Mouse (Mus musculus): ENCODE measurements around the gene S100a9.
A peak's percentile ranks its signal among the peaks of the same experiment; 100 is the strongest.

The S100a9 gene

DNA sequence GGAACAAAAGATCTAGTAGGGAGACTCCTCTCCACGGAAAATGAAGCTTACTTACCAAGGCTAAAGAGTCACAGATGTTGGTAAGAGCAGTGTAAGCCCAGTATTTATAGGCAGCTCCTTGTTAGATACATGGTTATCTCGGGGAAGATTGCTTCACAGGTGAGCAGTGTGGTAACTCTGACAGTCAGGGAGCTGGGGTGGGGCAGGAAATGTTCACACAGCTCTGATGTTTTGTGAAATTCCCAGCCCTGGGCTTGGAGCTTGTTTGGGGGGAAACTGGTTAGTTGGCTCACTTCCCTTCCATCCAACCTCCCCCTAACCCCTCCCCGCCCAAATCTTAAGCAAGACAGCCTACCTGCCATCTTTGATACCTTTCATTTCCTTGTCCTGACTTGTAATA, at the start of gene S100a9:
S100a9 (minus strand) TSS at position 109 of the 400 bp plus-strand sequence.
- no peak for DNase-seq (ENCODE audit: low read depth)

DNA sequence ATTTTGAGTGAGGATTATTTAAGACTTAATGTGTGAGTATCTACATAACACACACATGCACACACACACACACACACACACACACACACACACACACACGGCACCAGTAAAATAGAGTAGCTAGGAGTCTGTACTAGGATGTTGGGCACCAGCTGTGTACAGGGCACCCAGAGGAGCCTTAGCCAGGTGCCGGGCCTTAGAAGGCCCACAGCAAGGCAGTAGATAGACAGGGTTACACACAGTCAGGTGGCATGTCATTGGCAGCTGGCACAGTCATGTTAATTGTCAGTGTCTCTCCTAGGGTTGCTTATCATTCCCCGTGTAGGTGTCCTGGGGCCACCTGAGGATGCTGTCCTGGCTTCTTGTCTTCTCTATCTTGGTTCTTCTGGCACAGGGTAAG, 31.1 kb upstream of the S100a9 start, which contains the start of gene Pglyrp4:
Pglyrp4 (plus strand) TSS at position 301 of the 400 bp plus-strand sequence.
- DNase-seq (ENCODE audit: low read depth), result no peak

DNA sequence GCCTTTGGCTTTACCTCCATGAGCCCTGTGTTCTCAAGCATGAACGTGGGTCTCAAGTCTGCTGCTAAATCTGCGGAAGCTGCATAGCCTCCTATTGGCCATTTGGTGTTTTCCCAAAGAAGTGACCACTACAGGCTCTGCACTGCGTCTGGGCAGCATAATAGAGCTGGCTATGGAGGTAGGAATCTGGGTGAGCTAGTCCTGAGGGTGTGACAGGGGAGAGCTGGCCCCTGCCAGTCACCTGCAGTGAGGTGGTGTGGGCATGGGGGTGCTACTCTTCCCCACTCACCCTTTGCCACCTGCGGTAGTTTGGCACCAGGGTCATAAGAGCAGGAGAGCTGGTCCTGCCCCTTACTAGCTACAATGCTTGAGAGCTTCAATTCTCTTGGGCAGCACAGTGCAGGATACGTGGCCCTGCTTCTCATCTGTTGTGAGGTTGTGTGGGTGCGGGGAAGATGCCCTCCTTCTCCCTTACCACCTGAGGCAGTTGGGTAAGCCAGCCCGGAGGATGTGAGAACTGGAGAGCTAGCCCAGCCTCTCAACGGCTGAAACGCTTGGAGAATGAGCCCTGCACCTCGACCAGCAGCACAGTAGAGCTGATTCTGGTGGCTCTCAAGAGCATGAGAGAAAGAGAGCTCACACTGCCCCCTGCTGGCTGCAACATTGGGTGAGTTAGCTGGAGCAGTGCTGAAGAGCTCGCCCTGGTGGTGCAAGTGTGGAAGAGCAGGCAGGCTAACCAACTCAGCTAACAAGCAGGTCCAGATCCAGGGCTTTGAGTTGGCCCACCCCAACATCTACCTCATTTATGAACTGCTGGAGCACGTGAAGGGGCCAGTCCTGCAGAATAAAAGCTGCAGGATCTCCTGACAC, 14.3 kb upstream of the S100a9 start:
- peak; percentile 49 for DNase-seq (ENCODE audit: low read depth)

DNA sequence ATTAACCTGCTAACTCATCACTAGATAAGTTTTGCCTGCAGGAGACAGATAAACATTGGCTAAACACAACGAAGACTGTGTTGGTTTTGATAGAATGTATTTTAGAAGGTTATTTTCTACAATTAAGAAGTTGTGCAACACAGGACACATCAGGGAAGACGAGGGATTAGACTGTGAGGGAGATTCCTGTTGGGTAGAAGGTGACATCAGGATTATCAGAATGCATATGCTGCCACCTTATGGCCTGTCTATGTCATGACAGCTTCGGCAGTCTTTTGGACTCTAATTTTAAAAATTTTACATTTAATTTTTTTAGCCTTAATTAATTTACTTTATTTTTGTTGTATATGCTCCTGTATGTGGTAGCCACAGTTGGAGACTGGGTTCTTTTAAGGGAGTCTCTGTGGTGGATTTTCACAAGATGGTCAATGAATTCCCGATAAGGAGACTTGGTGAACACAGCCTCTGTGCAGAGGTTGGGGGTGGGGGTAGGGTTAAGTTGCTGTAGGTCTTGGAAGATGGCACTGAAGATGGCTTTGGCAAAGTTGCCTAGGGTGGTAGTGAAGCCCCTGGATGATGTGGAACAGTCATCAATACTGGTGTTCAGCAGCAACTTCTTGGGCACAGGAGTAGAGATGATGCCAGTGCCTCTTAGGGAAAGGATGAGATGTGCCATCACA, 13.1 kb upstream of the S100a9 start:
- DNase-seq (ENCODE audit: low read depth), result peak; percentile 3

DNA sequence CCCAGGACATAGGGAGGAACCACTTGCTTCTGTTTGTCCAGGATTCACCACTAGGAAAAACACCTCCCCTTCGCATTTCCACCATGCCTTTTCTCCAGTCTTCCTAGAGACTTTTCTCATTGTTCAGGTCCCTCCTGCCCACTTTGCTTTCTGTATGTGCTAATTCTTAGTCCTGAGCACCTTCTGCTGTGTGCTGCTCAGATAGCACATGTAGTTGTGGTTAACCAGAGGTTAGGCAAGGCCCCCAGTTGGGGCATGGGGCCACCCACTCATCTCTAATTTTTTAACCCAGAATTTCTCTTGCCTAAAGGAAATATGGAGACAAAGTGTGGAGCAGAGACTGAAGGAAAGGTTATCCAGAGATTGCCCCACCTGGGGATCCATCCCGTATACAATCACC, 6.7 kb upstream of the S100a9 start:
- DNase-seq (ENCODE audit: low read depth), result no peak

DNA sequence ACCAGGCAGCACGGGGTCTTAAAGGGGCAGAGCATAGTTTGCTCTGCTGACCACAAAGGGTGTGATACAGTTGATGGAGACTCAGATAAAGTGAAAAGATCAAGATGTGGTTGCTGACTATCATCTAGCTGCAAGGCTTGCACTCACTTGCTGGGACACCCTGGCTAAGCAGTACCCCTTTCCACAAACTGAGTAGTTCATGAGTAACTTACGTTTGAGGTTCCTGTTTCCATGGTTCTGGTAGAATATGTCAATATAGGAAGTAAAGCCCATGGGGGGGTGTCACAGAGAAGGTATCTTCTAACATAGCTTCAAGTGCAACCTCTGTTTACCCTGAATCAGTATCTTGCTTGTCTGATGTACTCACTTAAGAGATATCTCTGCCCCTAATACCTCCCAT, 2.0 kb downstream of the S100a9 start:
- DNase-seq (ENCODE audit: low read depth), result no peak

DNA sequence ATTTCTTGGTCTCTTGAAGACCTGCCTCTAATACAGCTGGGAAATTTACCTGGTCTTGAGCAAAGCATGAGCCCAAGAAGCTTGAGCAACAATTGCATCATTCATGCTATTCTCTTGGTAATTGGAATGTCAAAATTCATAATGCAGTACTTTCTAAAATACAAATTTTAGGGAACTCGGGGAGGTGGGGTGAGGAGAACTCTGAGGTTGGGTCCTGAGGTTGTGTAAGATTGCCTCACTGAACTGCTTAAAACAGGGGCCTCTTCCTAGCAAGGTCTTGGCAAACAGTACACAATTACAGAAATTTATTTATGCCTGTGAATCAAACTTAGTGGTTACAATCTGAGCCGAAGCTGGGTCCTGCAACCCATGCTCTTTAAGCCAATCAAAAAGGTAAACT, 8.7 kb downstream of the S100a9 start:
- DNase-seq (ENCODE audit: low read depth), result no peak

DNA sequence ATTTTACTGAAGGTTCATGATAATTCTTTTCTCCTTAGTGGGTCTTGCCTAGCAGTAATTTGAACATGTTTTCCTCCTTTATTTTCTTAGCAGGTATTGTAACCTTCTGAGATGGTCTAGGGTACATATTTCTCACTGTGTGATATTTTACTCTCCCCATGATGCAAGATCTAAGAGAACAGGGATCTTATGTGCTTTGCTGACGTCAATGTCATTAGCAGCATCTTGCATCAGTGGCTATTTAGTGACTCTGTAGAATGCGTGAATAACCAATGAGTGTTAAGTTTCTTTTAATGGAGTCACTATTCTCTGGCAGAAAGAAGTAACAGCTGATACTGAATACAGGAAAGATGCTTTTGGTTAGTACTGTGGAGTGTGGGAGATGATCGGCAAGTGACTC, 11.6 kb downstream of the S100a9 start:
- DNase-seq (ENCODE audit: low read depth), result no peak

DNA sequence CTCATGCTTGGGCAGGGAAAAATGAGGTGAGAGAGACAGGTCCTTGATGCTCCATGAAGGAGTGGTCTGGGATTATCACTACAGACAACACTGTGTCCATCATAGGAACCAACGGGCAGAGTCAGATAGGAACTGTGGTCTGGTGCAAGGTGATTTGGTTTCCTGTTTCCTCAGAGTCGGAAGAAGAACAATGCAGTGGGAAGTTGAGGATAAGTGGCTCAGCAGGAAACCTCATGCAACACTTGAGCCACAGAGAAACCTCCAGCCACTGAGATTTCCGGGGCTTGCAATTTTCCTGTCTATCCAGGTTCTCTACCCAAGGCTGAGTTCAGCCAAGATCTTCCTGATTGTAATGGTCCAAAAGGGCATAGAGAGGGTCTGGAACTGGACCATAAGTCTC, 16.9 kb downstream of the S100a9 start:
- DNase-seq (ENCODE audit: low read depth), result no peak

DNA sequence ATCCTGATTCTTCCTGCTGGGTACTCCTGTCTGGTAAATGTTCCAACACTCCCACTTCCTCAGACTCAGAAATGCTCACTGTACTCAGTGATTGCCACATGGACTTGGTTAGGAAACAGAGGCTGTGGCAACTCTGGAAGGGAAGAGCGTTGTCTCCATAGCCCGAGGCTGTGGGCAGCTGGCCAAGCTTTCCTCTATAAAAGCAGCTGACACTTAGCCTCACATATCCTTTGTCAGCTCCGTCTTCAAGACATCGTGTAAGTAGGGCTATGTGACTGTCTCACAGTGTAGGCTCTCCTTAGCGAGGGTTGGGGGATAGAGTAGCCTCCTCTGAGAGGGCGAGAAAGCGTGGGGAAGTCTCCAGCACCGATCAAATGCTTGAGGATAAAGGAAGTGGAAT, 26.7 kb downstream of the S100a9 start, which contains the start of gene S100a8:
S100a8 (plus strand) TSS at position 133 of the 400 bp plus-strand sequence.
- no peak for DNase-seq (ENCODE audit: low read depth)

DNA sequence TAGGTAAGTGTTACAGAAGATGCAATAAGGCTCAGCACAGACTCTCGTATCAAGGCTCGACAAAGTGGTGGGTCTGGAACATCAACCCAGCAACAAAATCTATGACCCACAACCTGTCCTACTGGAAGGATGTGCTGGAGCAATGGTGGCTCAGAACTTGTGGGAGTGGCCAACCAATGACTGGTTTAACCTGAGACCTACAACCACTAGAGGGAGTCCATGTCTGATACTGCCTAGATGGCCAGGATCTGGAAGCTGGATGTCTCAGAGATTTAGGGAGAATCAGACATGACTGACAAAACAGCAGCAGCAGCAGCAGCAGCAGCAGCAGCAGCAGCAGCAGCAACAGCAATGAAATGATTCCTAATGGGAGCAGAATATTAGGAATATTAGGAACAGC, 31.3 kb downstream of the S100a9 start:
- no peak for DNase-seq (ENCODE audit: low read depth)

DNA sequence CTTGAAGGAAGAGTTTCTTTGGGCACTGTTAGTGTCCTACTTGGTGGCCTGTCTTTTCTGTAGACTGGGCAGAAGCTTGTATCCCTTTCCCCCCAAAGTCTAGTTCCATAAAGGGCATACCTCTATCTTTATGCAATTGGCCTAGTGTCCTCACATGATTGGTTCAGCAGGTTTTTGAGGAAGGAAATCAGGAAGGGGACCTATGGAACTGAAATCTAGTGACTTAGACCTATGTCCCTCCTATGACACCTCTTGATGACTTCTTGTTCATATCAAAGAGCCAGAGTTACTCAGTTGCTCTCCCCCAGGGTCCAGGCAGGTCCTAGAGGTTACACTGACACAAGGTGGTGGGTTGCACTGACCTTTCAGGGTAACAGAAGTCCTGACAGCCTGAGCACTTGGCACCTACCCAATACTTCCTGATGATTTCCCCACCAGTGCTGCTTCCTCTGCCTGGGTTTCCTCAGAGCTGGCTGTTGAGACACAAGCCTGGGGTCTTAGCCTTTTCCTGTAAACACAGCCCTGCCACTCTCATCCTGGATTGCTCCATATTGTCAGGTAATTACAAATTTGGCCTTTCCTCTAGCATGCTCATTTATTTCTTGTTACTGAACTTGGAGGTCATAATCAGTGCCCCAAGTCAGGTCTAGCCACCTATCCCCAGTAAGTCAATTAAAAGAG, 36.0 kb downstream of the S100a9 start:
- DNase-seq (ENCODE audit: low read depth), result no peak

DNA sequence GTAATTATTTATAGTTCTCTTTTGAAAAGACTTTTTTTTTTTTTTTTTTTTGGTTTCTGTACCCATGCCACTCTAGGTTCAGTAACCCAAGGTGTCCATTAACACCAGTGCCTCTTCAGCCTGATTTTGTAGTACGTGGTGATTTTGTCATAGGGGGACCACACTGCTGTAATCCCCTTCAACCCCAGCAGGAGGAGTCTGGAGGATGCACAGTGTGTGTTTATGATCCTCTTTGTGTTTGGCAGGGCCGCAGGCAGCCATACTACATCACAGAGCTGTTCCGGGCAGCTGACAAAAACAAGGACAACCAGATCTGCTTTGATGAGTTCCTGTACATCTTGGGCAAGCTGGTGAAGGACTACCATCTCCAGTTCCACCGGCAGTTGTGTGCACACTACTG, 38.1 kb downstream of the S100a9 start:
- no peak for DNase-seq (ENCODE audit: low read depth)

DNA sequence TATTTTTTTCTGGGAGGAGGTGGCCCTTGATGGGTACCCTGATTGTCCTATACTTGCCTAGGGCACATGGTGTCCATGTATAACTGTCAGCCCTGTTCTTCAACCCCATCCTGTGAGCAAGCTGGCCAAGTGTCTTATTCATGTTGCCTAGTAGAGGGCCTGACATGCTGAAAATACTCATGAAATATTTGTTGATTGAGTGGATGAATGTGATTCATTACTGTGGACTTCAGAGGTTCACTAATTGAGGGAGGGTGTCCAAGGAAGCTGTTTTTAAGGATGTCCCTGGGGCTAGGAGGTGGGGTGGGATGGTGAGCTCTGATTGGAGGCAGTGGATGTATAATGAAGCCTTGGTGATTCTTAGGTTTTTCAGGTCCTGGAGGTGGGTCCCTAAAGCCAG, 41.8 kb downstream of the S100a9 start, which contains the start of gene S100a7a:
S100a7a (plus strand) TSS at position 301 of the 400 bp plus-strand sequence.
- DNase-seq (ENCODE audit: low read depth), result no peak

DNA sequence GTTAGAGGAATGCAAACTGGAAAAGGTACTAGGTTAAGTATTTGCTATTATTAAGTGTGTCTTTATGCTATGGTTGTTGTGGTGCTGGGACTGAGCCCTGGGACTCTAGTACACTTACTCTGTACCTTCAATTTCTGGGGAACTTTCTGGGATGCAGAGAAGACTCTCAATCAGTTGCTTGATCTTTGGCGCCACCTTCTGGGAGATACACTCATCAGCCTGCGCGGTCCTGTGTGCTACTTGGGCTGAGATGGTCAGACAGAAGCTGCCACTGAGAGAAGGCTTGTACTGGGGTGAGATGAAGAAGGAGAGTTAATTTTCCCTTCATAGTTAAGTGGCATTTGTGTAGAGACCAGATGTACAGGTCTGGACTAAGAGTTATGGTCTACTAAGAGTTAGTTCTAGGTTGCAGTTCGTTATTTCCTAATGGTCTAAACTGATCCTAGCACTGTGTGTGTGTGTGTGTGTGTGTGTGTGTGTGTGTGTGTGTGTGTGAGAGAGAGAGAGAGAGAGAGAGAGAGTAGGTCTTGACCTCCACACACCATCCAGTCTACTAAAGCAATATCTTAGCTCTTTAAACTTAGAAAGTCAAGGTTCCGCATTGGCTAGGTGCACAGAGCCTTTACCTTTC, 42.5 kb downstream of the S100a9 start:
- DNase-seq (ENCODE audit: low read depth), result peak; percentile 37

DNA sequence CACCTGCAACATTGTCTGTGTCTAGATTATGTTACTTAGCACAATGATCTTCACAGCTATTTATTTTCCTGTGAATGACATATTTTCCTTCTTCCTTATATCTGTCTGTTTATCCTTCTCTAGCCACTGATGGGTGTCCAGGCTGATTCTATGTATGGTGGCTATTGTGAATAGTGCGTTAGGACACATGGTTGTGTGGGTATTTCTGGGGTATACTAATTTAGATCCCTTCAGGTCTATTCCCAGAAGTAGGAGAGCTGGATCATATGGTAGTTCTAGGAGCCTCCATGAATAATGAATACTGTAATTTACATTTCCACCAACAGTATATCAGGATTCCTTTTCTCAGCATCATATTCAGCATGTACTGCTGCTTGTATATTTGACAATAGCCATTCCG, 45.7 kb downstream of the S100a9 start:
- DNase-seq (ENCODE audit: low read depth), result no peak

DNA sequence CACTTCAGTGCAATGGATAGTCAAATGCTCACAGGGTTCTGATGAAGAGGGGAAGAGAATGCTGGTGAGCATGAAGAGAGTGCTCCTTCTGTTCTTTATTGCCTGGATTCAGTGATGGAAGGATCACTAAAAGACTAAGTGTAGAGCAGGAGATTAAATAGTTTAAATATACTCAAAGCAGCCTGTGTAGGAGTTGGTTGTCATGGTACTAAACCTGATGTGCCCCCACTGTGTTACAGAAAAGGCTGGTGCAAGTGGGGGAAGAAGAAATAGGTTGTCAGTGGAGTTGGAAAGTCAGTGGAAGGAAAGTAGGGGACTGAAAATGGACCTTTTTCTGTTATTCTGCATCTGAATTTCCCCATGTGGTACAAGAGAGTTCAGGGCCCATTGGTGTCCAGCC, 46.5 kb downstream of the S100a9 start:
- no peak for DNase-seq (ENCODE audit: low read depth)

DNA sequence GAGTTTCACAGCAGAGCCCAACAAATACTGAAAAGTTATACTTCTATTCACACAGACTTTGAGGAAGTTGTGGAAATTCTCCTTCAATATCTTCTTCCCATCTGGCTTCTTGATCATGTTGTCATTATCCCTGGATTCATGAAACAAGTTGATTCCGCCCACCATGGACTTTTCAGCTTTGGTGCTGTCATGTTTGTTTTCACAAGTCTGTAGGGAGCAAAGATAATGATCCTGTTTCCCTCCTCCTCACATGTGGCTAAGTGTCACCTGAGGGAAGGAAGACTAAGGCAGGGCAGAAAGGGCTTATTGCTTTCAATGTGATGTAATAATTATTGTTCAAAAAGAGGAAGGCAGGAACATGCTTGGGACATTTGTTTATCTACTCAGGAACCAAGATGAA, 48.2 kb downstream of the S100a9 start:
- DNase-seq (ENCODE audit: low read depth), result no peak

DNA sequence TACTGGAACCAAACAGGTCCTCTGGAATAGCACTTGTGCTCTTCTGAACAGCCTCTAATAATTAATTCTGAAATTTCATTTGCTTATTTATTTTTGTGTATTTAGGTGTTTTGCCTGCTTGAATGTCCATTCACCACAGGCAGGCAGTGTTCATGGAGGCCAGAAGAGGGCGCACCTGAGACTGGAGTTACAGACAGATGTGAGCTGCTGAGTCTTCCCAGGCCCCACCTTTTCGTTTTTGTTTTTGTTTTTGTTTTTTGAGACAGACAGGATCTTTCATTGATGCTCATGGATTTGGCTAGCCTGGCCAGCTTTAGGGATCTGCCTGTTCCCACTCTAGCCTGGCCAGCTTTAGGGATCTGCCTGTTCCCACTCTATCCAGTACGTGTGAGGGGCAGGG, 51.3 kb downstream of the S100a9 start:
- no peak for DNase-seq (ENCODE audit: low read depth)

All from fibroblast of lung, adult 2 months (primary cell).